Mouse (Mus musculus): ENCODE data around the gene Gm17581. TPM values are rescaled to one million over a fixed set of nuclear protein-coding genes. Genes with fewer than 3 reads are reported as not detected.

The Gm17581 gene
- polyA plus RNA-seq, 1 experiment from 2014 or later: not detected

DNA sequence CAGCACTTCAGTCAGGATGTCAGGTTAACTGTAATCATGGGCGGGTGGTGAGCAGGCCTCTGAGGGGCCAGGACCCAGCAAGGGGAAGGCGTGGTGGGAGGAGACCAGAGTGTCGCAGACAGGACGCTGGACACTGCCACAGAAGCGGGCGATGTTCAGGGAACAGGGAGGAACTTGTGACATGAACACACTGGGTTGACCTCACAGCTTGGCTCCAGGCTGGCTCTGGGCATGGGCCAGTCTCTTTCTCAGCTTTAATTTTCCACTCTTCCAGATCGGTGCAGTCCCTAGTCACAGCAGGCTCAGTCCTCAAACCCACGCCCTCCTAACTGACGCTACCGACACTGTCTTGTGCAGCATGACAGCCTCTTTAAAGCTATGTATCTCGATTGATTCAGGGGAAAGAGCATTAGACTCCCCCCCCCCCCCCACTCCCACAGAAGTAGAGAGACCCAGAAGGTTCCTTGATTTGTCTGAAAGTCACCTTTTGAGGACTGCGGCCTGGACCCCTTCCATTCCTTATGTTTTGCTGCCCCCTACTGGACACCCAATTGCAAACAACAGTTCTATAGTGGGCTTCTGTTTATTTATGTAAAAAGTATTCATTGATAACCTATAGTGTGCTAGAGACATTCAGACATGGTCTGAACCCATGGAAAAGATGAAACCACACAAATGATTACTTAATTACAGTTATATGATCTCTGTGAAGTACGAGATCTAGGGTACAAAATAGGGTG is 29.2 kb upstream of the Gm17581 start:
- H3K4me3 ChIP-seq: no peak overlapping the region
- no peaks in the 10 kb centered on the region for H3K36me3 ChIP-seq
- no peaks in the 10 kb centered on the region for H3K4me1 ChIP-seq (replicated peaks)
- WGBS: 53% methylated on average over 13 of the region's 13 CpGs
- no peak overlapping the region for H3K4me2 ChIP-seq
- no peak overlapping the region for H3K9ac ChIP-seq
- no peaks in the 10 kb centered on the region for H3K9me3 ChIP-seq
- ATAC-seq (ENCODE audit: low FRiP score, low read depth): peak; percentile 88; the same call in 1 of the 2 replicates
- no peak overlapping the region for H3K27ac ChIP-seq (replicated peaks)
- H3K27me3 ChIP-seq: no peaks in the 10 kb centered on the region

GRCm38 (mm10) chr2:155756855-155757566 is 21.3 kb upstream of the Gm17581 start:
- 65% methylated on average over 14 of the region's 14 CpGs for WGBS
- H3K4me1 ChIP-seq (replicated peaks): no peaks in the 10 kb centered on the region
- H3K9me3 ChIP-seq: no peaks in the 10 kb centered on the region
- H3K27me3 ChIP-seq: no peaks in the 10 kb centered on the region
- H3K9ac ChIP-seq: no peak overlapping the region
- no peaks in the 10 kb centered on the region for H3K36me3 ChIP-seq
- H3K4me3 ChIP-seq: no peak overlapping the region
- no peak overlapping the region for H3K27ac ChIP-seq (replicated peaks)
- no peak for ATAC-seq (ENCODE audit: low FRiP score, low read depth)
- no peak overlapping the region for H3K4me2 ChIP-seq

DNA sequence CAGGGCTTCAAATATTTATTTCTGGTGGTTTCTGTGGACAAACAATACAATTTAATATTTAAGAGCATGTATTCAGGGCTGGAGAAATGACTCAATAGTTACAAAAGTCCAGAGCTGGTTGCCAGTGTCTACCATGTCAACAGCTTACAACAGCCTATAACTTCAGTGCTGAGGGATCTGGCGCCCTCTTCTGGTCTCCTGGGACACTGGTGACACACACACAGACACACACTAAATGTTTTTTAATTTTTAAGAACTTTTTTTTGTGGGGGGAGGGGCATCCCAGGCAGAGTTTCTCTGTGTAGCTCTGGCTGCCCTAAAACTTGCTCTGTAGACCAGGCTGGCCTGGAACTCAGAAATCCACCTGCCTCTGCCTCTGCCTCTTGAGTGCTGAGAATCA is 20.1 kb upstream of the Gm17581 start:
- H3K4me3 ChIP-seq: no peak overlapping the region
- no peaks in the 10 kb centered on the region for H3K9me3 ChIP-seq
- no peak overlapping the region for H3K9ac ChIP-seq
- no peak for ATAC-seq (ENCODE audit: low FRiP score, low read depth)
- H3K27ac ChIP-seq (replicated peaks): no peak overlapping the region
- H3K4me2 ChIP-seq: no peak overlapping the region
- H3K36me3 ChIP-seq: no peaks in the 10 kb centered on the region
- H3K4me1 ChIP-seq (replicated peaks): peaks cover 6% of the 10 kb centered on the region; the same call in 1 of the 2 replicates
- peaks cover 5% of the 10 kb centered on the region; the same call in 1 of the 2 replicates for H3K27me3 ChIP-seq
- WGBS: 0% methylated on average over 1 of the region's 1 CpGs

- peaks cover 6% of the 10 kb centered on the region; the same call in 1 of the 2 replicates for H3K4me1 ChIP-seq (replicated peaks)
- H3K4me2 ChIP-seq: peak within 1 kb of the TSS; percentile 59
- 4% methylated on average over 25 of the region's 25 CpGs for WGBS
- no peak for ATAC-seq (ENCODE audit: low FRiP score, low read depth)
- H3K9ac ChIP-seq: peak within 1 kb of the TSS; percentile 25; the same call in 1 of the 2 replicates
- no peaks in the 10 kb centered on the region for H3K9me3 ChIP-seq
- H3K36me3 ChIP-seq: no peaks in the 10 kb centered on the region
- H3K4me3 ChIP-seq: peak within 1 kb of the TSS; percentile 32
- peaks cover 7% of the 10 kb centered on the region; the same call in 1 of the 2 replicates for H3K27me3 ChIP-seq
- no peak within 1 kb of the TSS for H3K27ac ChIP-seq (replicated peaks)
Observed at GRCm38 (mm10) chr2:155751014-155751786, 15.5 kb upstream of the Gm17581 start, which contains the start of gene Procr. Procr (plus strand) TSS chr2:155751117.

DNA sequence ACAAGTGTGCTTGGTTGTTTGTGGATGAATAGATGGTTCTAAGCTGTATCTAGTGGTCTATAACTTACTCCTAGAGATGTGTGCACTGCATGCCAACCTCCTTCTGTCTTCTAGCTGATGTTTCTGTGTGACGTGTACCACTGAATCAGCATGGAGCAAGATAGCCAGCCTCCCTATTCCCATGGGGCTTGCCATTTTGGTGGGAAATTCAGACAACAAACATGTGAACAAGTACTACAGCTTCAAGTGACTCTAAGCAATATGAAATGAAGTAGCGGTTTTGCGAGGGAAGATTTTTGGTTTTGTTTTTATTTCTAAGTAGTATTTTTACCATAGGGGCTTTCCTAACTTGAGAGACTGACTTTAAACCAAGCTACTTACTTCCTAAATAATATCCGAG is 13.7 kb upstream of the Gm17581 start:
- H3K36me3 ChIP-seq: no peaks in the 10 kb centered on the region
- no peaks in the 10 kb centered on the region for H3K9me3 ChIP-seq
- H3K27ac ChIP-seq (replicated peaks): no peak overlapping the region
- H3K27me3 ChIP-seq: peaks cover 7% of the 10 kb centered on the region; the same call in 1 of the 2 replicates
- no peak overlapping the region for H3K9ac ChIP-seq
- H3K4me1 ChIP-seq (replicated peaks): peaks cover 6% of the 10 kb centered on the region; the same call in 1 of the 2 replicates
- no peak overlapping the region for H3K4me2 ChIP-seq
- ATAC-seq (ENCODE audit: low FRiP score, low read depth): no peak
- WGBS: 91% methylated on average over 4 of the region's 4 CpGs
- H3K4me3 ChIP-seq: no peak overlapping the region

- WGBS: 58% methylated on average over 3 of the region's 3 CpGs
- Histone ChIP-seq H3K4me1 (replicated peaks) (no peaks in the 10 kb centered on the region), H3K27me3 (no peaks in the 10 kb centered on the region), H3K36me3 (no peaks in the 10 kb centered on the region), H3K9me3 (no peaks in the 10 kb centered on the region), H3K9ac (no peak overlapping the region), H3K27ac (replicated peaks) (no peak overlapping the region), H3K4me3 (no peak overlapping the region), H3K4me2 (no peak overlapping the region)
- ATAC-seq (ENCODE audit: low FRiP score, low read depth): no peak
Observed at GRCm38 (mm10) chr2:155745487-155745886, 9.8 kb upstream of the Gm17581 start.

DNA sequence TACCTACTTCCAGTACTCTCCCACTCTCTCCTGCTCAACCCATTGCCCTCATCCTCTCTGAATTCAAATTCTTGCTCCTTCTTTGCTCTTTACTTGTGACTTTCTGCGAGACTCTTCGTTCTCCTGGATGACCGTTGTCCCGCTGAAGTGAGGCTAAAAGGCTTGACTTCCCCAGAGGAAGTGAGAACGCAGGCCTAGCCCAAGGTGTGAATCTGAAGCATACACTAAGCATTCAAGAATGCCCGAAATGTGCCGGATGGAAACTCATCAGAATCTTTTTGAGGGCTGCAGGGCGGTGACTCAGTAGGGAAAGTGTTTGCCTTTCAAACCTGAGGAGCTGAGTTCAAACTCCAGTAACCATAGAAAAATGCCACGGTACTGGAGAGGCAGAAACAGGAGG is 7.7 kb upstream of the Gm17581 start:
- no peak for ATAC-seq (ENCODE audit: low FRiP score, low read depth)
- Histone ChIP-seq H3K9me3 (no peaks in the 10 kb centered on the region), H3K4me1 (replicated peaks) (no peaks in the 10 kb centered on the region), H3K9ac (no peak overlapping the region), H3K36me3 (no peaks in the 10 kb centered on the region), H3K27ac (replicated peaks) (no peak overlapping the region), H3K4me3 (no peak overlapping the region), H3K4me2 (no peak overlapping the region), H3K27me3 (no peaks in the 10 kb centered on the region)
- WGBS: 88% methylated on average over 9 of the region's 9 CpGs

DNA sequence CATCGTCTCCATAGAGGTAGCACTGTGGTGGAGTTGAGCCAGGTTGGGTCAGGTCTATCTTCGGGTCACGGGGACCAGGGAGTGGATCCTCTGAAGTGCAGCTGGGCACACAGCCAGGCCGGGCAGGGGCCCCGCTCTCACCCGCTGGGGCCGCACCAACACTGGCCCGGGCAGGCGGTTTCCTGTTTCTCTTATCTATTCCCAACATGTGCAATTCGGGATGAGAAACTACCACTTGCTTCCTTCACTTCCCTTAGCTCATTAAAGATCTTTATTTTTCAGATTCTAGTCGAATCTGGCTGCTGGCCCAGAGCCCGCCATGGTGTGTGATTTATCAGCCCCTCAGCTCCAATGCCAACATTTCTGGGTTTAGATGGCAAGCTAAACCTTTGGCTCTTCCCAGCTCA is 7.3 kb upstream of the Gm17581 start:
- H3K9ac ChIP-seq: no peak overlapping the region
- H3K27ac ChIP-seq (replicated peaks): no peak overlapping the region
- H3K27me3 ChIP-seq: no peaks in the 10 kb centered on the region
- H3K9me3 ChIP-seq: no peaks in the 10 kb centered on the region
- no peaks in the 10 kb centered on the region for H3K4me1 ChIP-seq (replicated peaks)
- no peak for ATAC-seq (ENCODE audit: low FRiP score, low read depth)
- H3K36me3 ChIP-seq: no peaks in the 10 kb centered on the region
- H3K4me2 ChIP-seq: no peak overlapping the region
- no peak overlapping the region for H3K4me3 ChIP-seq
- 74% methylated on average over 12 of the region's 12 CpGs for WGBS

DNA sequence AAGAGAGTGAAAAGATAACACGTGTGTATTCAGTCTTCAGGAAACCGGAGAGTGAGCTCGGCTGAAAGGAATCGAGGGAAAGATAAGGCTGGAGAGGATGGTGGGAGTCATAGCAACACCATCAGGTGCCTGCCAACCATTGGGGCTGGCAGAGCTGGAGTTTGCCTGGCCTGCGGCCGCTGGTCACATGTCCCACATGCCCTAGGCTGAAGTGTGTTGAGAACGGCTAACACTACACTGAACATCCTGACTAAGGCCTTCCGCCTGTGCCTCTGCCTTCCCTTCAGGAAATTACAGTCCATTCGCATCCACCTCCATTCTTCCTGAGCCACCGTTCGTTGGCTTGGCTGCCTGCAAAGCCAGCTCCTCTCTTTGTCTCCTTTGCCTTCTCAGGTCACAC is 6.5 kb upstream of the Gm17581 start:
- ATAC-seq (ENCODE audit: low FRiP score, low read depth): no peak
- no peaks in the 10 kb centered on the region for H3K9me3 ChIP-seq
- no peak overlapping the region for H3K4me3 ChIP-seq
- H3K4me1 ChIP-seq (replicated peaks): no peaks in the 10 kb centered on the region
- no peak overlapping the region for H3K27ac ChIP-seq (replicated peaks)
- H3K27me3 ChIP-seq: no peaks in the 10 kb centered on the region
- H3K4me2 ChIP-seq: no peak overlapping the region
- no peak overlapping the region for H3K9ac ChIP-seq
- WGBS: 84% methylated on average over 11 of the region's 11 CpGs
- H3K36me3 ChIP-seq: no peaks in the 10 kb centered on the region

DNA sequence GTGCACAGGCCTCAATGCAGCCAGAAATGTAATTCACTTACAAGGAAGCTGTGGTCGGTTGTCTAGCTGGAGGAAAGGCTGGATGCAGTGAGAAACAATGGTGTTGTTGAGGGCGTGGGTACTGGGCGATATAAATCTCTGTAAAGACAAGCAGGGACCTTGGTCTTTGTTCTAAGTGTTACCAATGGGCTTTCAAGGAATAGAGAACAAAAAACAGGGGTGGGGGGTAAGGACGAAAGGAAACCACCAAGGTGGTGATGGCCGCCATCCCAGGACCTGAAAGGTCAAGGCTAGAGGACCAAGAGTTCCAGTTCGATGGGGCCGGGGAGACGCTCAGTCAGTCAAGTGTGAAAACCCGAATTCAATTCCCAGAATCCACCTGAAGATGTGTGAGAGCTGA is 2.1 kb upstream of the Gm17581 start:
- H3K9ac ChIP-seq: no peak overlapping the region
- no peaks in the 10 kb centered on the region for H3K27me3 ChIP-seq
- no peak overlapping the region for H3K4me3 ChIP-seq
- 64% methylated on average over 9 of the region's 9 CpGs for WGBS
- no peak overlapping the region for H3K4me2 ChIP-seq
- H3K27ac ChIP-seq (replicated peaks): no peak overlapping the region
- no peaks in the 10 kb centered on the region for H3K9me3 ChIP-seq
- H3K36me3 ChIP-seq: no peaks in the 10 kb centered on the region
- no peaks in the 10 kb centered on the region for H3K4me1 ChIP-seq (replicated peaks)
- no peak for ATAC-seq (ENCODE audit: low FRiP score, low read depth)

GRCm38 (mm10) chr2:155736936-155737335 is 1.3 kb upstream of the Gm17581 start:
- no peaks in the 10 kb centered on the region for H3K27me3 ChIP-seq
- ATAC-seq (ENCODE audit: low FRiP score, low read depth): no peak
- H3K4me2 ChIP-seq: no peak overlapping the region
- no peak overlapping the region for H3K27ac ChIP-seq (replicated peaks)
- H3K36me3 ChIP-seq: no peaks in the 10 kb centered on the region
- H3K4me3 ChIP-seq: no peak overlapping the region
- H3K4me1 ChIP-seq (replicated peaks): no peaks in the 10 kb centered on the region
- H3K9ac ChIP-seq: no peak overlapping the region
- no peaks in the 10 kb centered on the region for H3K9me3 ChIP-seq
- WGBS: 85% methylated on average over 6 of the region's 6 CpGs

DNA sequence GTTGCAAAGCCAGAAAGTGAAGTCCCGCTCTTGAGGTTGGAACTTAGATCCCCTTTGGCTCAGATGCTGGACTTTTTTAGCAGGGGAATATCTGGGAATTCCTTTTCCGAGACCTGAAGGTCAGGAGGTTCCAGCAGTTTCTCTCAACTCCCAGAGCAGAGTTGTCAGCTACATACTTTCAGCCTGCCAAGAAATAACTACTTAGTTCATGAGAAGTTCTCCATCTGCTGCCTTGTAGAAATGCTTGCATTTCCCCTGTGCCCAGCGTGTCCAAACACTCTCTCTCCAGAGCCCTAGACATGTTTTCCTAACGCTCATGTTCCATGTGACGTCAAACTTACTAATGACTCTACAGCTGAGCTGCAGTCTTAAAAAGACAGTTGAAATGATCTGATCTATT is 586 bp downstream of the Gm17581 start:
- H3K9me3 ChIP-seq: no peaks in the 10 kb centered on the region
- no peak overlapping the region for H3K4me2 ChIP-seq
- no peak overlapping the region for H3K4me3 ChIP-seq
- H3K27ac ChIP-seq (replicated peaks): no peak overlapping the region
- H3K9ac ChIP-seq: no peak overlapping the region
- H3K36me3 ChIP-seq: no peaks in the 10 kb centered on the region
- H3K4me1 ChIP-seq (replicated peaks): no peaks in the 10 kb centered on the region
- WGBS: 81% methylated on average over 5 of the region's 5 CpGs
- no peak for ATAC-seq (ENCODE audit: low FRiP score, low read depth)
- H3K27me3 ChIP-seq: no peaks in the 10 kb centered on the region
